ENCODE assay signal across 9 mouse cellular contexts in the genomic region with DNA sequence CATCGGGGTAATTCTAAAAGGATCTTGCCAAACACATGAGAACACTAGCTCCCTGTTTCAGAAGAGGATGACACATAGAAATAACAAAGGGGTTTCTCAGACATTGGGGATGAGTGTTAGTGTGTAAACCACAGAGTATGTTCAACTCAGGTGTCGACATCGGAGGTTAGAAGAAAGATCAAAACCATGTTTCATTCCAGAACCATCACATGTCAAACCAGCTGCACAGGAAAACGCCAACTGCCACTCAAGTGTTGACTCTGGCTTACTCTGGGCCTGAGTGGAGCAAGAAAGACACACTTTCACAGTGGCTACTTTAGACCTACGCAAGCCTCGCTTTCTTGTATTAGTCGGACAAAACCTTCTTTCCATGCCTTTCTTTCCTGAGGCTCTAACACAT.
"Had no signal": no experiment of that assay in that cellular context is flagged by ENCODE, and none has a peak within 500 bp of the region (broad histone marks: within the 10 kb centered on the region; RNA-seq: fewer than 3 reads in every experiment).

No protein-coding gene starts in this region.

- DNase-seq: lung, adult 18-20 months; lung, postnatal 10 days; midbrain, embryonic 14.5 days; retina, postnatal 1 day; right cerebral cortex, adult 18-20 months; right cerebral cortex, postnatal 25 days; right cerebral cortex, postnatal 4 days; spleen, adult 18-20 months; thymus, adult 18-20 months had no signal
